Mouse (Mus musculus) kidney, adult 2 months (tissue): ENCODE results near the gene Scp2. TPM values are rescaled to one million over a fixed set of nuclear protein-coding genes. Genes with fewer than 3 reads are reported as not detected.

Experiments used
- DNase-seq: peaks from one replicate; pipeline ENCODE4 v3.0.0; 2021
- H3K27ac ChIP-seq: fragments of 200-500 bp; 2 replicates; pipeline ENCODE4 v1.5.1; 2012; ENCODE audit warnings: low read depth, low read length, control low read depth, inconsistent platforms; ENCODE audit not compliant: insufficient read depth
- H3K27me3 ChIP-seq: fragments of 200-500 bp; replicated peaks from 2 replicates; pipeline ENCODE4 v1.6.1; 2012; ENCODE audit warnings: mild to moderate bottlenecking, moderate library complexity, low read length, inconsistent platforms; ENCODE audit not compliant: control insufficient read depth, insufficient read depth
- H3K36me3 ChIP-seq: fragments of 200-500 bp; 2 replicates; pipeline ENCODE4 v1.6.1; 2012; ENCODE audit warnings: mild to moderate bottlenecking, moderate library complexity, low read length, inconsistent platforms; ENCODE audit not compliant: control insufficient read depth, insufficient read depth
- H3K4me1 ChIP-seq: fragments of 200-500 bp; 2 replicates; pipeline ENCODE4 v1.6.1; 2011; ENCODE audit warnings: low read length; ENCODE audit not compliant: control insufficient read depth, insufficient read depth
- H3K4me3 ChIP-seq: fragments of 200-500 bp; 2 replicates; pipeline ENCODE4 v1.5.1; 2011; ENCODE audit warnings: mild to moderate bottlenecking, low read depth, low read length, control low read depth; ENCODE audit not compliant: insufficient read depth
- CTCF ChIP-seq: fragments of 200-500 bp; conservative IDR thresholded peaks from 2 replicates; pipeline ENCODE4 v1.5.1; 2011; ENCODE audit warnings: low read depth, mild to moderate bottlenecking, control low read depth, low read length, moderate library complexity, mixed read lengths; ENCODE audit not compliant: insufficient read depth, insufficient read length
- POLR2A ChIP-seq: fragments of 200-500 bp; IDR thresholded peaks from one replicate; pipeline ENCODE4 v1.6.1; 2011; ENCODE audit warnings: low read depth, low read length, control low read depth
- WGBS: fragments of 180-500 bp; shearing (Covaris S2); methylation state at CpG from one replicate; pipeline ENCODE4 v1.1.7; 2018; 5-methylcytosine and 5-hydroxymethylcytosine counted together
- polyA plus RNA-seq: library from polyadenylated mRNA; depleted of rRNA; stranded (reverse); fragments of >200 nt; gene quantifications from 2 replicates; pipeline ENCODE4 v1.2.3, GENCODE M21; 2012

The Scp2 gene
- polyA plus RNA-seq, 1 experiment = 670 TPM

- H3K27ac ChIP-seq = no peak overlapping the region
- H3K27me3 ChIP-seq = no peaks in the 10 kb centered on the region
- H3K36me3 ChIP-seq = no peaks in the 10 kb centered on the region
- TF ChIP-seq POLR2A (no peak), CTCF (no peak)
- H3K4me3 ChIP-seq = peak overlapping the region; percentile 50; the same call in 1 of the 2 replicates
- DNase-seq = no peak
- peaks cover 7% of the 10 kb centered on the region for H3K4me1 ChIP-seq
- WGBS = 13% methylated on average over 22 of the region's 22 CpGs
Observed at GRCm38 (mm10) chr4:108030888-108031501, 113.8 kb downstream of the Scp2 start.

DNA sequence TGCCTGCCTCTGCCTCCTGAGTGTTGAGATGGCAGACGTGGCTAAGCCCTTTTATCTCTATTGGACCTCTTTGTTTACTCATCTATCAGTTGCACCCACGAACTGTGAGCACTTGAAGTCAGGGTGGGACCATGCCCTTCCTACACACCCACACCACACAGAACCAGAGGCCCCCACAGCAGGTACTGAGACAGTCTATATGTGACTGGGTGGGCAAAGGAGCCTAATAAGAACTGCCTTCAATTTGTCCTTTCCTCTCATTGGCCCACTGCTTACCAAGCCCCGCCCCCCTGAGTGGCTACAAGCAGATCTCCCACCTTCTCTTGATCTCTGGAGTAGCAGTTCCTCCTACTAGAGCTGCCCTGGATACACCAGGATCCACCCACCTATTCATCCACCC lies 118.6 kb downstream of the Scp2 start:
- no peak overlapping the region for H3K27ac ChIP-seq
- TF ChIP-seq POLR2A = no peak
- TF ChIP-seq CTCF = no peak
- no peak overlapping the region for H3K4me3 ChIP-seq
- no peaks in the 10 kb centered on the region for H3K27me3 ChIP-seq
- 65% methylated on average over 3 of the region's 3 CpGs for WGBS
- peaks cover 15% of the 10 kb centered on the region for H3K4me1 ChIP-seq
- no peak for DNase-seq
- H3K36me3 ChIP-seq = no peaks in the 10 kb centered on the region

DNA sequence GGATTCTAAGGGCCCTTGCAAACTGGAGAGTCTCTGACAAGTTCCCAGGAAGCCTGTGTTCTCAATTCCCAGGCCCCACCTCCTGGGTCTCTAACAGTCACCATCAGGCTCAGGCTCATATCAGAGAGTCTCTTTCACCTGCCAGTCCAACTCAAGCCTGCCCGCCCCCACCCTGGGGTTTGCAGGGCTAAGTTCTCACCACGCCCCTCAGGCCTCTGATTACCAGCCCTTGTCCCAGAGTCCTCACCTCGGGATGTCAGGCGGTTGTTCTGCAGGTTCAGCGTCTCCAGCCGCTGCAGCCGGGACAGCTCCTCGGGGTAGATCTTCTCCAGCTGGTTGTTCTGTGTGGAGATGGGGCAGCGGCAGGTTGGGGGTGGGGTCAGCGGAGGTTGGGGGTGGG lies 119.5 kb downstream of the Scp2 start:
- H3K27me3 ChIP-seq = no peaks in the 10 kb centered on the region
- TF ChIP-seq CTCF = no peak
- peak; percentile 20 for TF ChIP-seq POLR2A
- DNase-seq = peak; percentile 82
- WGBS = 23% methylated on average over 10 of the region's 10 CpGs
- no peaks in the 10 kb centered on the region for H3K36me3 ChIP-seq
- H3K4me3 ChIP-seq = peak overlapping the region; percentile 5; the same call in 1 of the 2 replicates
- H3K27ac ChIP-seq = peak overlapping the region; percentile 62
- H3K4me1 ChIP-seq = peaks cover 13% of the 10 kb centered on the region

DNA sequence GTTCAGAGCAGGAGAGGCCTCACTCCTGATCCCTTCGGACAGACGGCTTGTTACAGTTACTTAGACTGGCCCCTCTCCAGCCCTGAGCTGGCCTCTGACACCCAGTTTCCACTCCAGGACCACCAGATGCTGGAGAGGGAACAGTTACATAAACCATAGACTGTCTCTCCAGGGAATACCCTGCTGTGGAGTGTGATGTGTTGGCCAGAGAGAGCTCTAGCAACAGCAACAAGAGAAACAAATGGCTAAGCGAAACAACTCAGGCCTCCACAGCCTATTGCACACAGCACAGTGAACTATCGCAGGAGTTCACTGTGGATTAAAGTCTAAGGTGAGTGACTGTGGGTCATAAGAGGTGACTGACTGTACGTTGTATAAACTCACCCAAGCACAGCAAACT lies 120.2 kb downstream of the Scp2 start:
- Histone ChIP-seq H3K4me3 (peak overlapping the region; percentile 4; the same call in 1 of the 2 replicates), H3K27ac (peak overlapping the region; percentile 96), H3K27me3 (no peaks in the 10 kb centered on the region), H3K4me1 (peaks cover 13% of the 10 kb centered on the region), H3K36me3 (no peaks in the 10 kb centered on the region)
- DNase-seq = peak; percentile 74
- 36% methylated on average over 5 of the region's 5 CpGs for WGBS
- TF ChIP-seq POLR2A (no peak), CTCF (no peak)

GRCm38 (mm10) chr4:108023186-108023585 lies 121.6 kb downstream of the Scp2 start:
- TF ChIP-seq CTCF = no peak
- TF ChIP-seq POLR2A = no peak
- Histone ChIP-seq H3K27ac (no peak overlapping the region), H3K4me3 (no peak overlapping the region), H3K27me3 (no peaks in the 10 kb centered on the region), H3K36me3 (no peaks in the 10 kb centered on the region), H3K4me1 (peaks cover 18% of the 10 kb centered on the region)
- 69% methylated on average over 4 of the region's 4 CpGs for whole genome bisulfite sequencing
- DNase-seq = peak; percentile 32

DNA sequence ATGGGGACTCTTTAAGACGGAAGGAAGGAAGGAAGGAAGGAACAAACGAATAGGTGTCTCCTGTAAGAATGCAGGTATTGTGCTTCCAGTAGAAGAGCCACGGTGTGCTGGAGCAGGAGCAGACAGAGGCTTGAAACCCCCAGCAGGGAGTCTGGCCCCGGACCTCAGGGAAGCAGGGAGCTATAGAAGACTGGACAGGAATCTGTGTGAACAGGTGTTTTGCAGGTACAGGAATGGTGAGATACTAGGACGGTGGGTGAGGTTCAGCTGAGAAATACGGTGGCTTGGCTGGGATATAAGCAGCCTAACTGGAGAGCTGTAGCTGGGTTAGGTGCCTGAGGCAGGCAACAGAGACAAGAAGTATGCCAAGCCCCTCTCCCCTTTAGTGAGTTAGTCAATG lies 124.6 kb downstream of the Scp2 start:
- 90% methylated on average over 6 of the region's 6 CpGs for whole genome bisulfite sequencing
- Histone ChIP-seq H3K36me3 (no peaks in the 10 kb centered on the region), H3K27ac (no peak overlapping the region), H3K4me3 (no peak overlapping the region), H3K4me1 (peaks cover 20% of the 10 kb centered on the region), H3K27me3 (no peaks in the 10 kb centered on the region)
- TF ChIP-seq POLR2A (no peak), CTCF (no peak)
- DNase-seq = no peak

GRCm38 (mm10) chr4:108018961-108019921 lies 125.6 kb downstream of the Scp2 start:
- Histone ChIP-seq H3K27ac (no peak overlapping the region), H3K36me3 (no peaks in the 10 kb centered on the region)
- TF ChIP-seq POLR2A (no peak), CTCF (no peak)

More at GRCm38 (mm10) chr4:108018961-108019921, 125.6 kb downstream of the Scp2 start:
- no peak overlapping the region for H3K4me3 ChIP-seq
- DNase-seq = no peak
- 52% methylated on average over 14 of the region's 14 CpGs for WGBS
- H3K4me1 ChIP-seq = peaks cover 16% of the 10 kb centered on the region
- H3K27me3 ChIP-seq = no peaks in the 10 kb centered on the region
